Mouse (Mus musculus) stomach, embryonic 16.5 days (tissue): ENCODE results near the gene Snd1. TPM values are rescaled to one million over a fixed set of nuclear protein-coding genes. Genes with fewer than 3 reads are reported as not detected.

Source experiments
- ATAC-seq: fragments of 200-750 bp; cut with Nextera tagmentation; 2 replicates; pipeline ENCODE4 v1.8.0; 2017; ENCODE audit warnings: moderate number of reproducible peaks, moderate TSS enrichment; ENCODE audit not compliant: insufficient read depth, low FRiP score
- H3K27ac ChIP-seq: fragments of 300-500 bp; sonication (generic); 2 replicates; pipeline ENCODE4 v1.5.1; 2014; ENCODE audit warnings: low read length
- H3K27me3 ChIP-seq: fragments of 300-500 bp; sonication (generic); 2 replicates; pipeline ENCODE4 v1.6.1; 2014; ENCODE audit warnings: low read length, control low read depth, mixed read lengths; ENCODE audit not compliant: control insufficient read depth, insufficient read depth
- H3K36me3 ChIP-seq: fragments of 300-500 bp; sonication (generic); 2 replicates; pipeline ENCODE4 v1.6.1; 2014; ENCODE audit warnings: low read length; ENCODE audit not compliant: control insufficient read depth, insufficient read depth
- H3K4me1 ChIP-seq: fragments of 300-500 bp; sonication (generic); 2 replicates; pipeline ENCODE4 v1.6.1; 2014; ENCODE audit warnings: low read length, control low read depth, mixed read lengths; ENCODE audit not compliant: control insufficient read depth, insufficient read depth
- H3K4me2 ChIP-seq: fragments of 300-500 bp; sonication (generic); 2 replicates; pipeline ENCODE4 v1.6.1; 2014; ENCODE audit warnings: low read depth, low read length, mixed read lengths
- H3K4me3 ChIP-seq: fragments of 300-500 bp; sonication (generic); replicated peaks from 2 replicates; pipeline ENCODE4 v1.5.1; 2014; ENCODE audit warnings: mild to moderate bottlenecking, low read length
- H3K9ac ChIP-seq: fragments of 300-500 bp; sonication (generic); 2 replicates; pipeline ENCODE4 v1.6.1; 2014; ENCODE audit warnings: low read length
- H3K9me3 ChIP-seq: fragments of 300-500 bp; sonication (generic); replicated peaks from 2 replicates; pipeline ENCODE4 v1.6.1; 2016; ENCODE audit warnings: low read length, control low read depth; ENCODE audit not compliant: control insufficient read depth
- WGBS: fragments of 180-500 bp; shearing (Covaris S2); extraction: QIAGEN DNeasy Blood & Tissue Kit; methylation state at CpG from one replicate; pipeline ENCODE4 v1.1.7; 2014; 5-methylcytosine and 5-hydroxymethylcytosine counted together
- polyA plus RNA-seq: library from polyadenylated mRNA; unstranded; fragments of >200 nt; fragmentation: Nextera tagmentation; extraction: Ambion mirVana; gene quantifications from 2 replicates; pipeline ENCODE4 v1.2.1, GENCODE M21; 2015

Gene Snd1
- polyA plus RNA-seq, 1 experiment from 2014 or later = 136 TPM

GRCm38 (mm10) chr6:28692659-28693058 is 217.7 kb downstream of the Snd1 start:
- no peak overlapping the region for H3K4me3 ChIP-seq
- no peaks in the 10 kb centered on the region for H3K36me3 ChIP-seq
- H3K4me2 ChIP-seq = no peak overlapping the region
- ATAC-seq = no peak
- H3K27ac ChIP-seq = no peak overlapping the region
- H3K9me3 ChIP-seq = no peaks in the 10 kb centered on the region
- H3K4me1 ChIP-seq = no peaks in the 10 kb centered on the region
- no peak overlapping the region for H3K9ac ChIP-seq
- H3K27me3 ChIP-seq = no peaks in the 10 kb centered on the region

DNA sequence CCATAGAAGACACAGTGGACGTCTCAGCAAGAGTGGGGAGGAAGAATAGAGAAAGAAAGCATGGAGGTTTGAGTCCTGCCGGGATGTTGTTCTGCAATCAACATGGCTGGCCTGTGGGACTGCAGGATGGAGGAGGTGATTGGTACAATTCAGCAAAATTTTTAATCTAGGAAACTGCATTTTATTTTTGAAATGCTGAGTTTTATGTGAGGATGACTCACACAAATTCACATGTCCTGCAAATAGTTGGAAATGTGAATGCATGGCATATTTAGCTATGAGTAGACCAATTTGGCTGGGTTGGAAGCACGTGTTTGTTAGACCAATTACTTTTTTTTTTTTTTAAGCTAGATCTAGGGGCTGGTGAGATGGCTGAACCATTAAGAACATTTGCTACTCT is 222.3 kb downstream of the Snd1 start:
- H3K9me3 ChIP-seq = no peaks in the 10 kb centered on the region
- H3K27ac ChIP-seq = no peak overlapping the region
- H3K27me3 ChIP-seq = no peaks in the 10 kb centered on the region
- H3K9ac ChIP-seq = no peak overlapping the region
- no peak for ATAC-seq
- no peak overlapping the region for H3K4me3 ChIP-seq
- no peaks in the 10 kb centered on the region for H3K4me1 ChIP-seq
- 93% methylated on average over 3 of the region's 3 CpGs for WGBS
- H3K4me2 ChIP-seq = no peak overlapping the region
- H3K36me3 ChIP-seq = no peaks in the 10 kb centered on the region

DNA sequence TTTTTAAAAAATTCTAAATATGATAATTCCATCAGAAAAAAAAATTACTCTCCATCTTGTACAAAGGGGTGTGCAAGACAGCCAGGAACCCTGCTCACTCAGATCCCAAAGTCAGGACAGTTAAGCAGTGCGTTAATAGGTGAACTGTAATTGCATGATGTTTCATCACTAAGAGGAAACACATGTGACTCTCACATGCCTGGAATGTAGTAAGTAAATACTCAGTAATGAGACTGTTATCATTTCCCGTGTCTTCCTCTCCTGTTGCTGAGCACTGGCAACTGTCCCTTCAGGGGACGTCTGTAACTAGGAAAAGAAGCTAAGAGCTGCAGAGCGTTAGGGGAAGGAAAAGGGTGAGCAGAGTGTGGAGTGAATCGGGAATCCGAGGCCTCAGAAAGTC is 229.7 kb downstream of the Snd1 start:
- WGBS = 28% methylated on average over 6 of the region's 6 CpGs
- H3K4me2 ChIP-seq = no peak overlapping the region
- H3K9ac ChIP-seq = no peak overlapping the region
- no peak overlapping the region for H3K27ac ChIP-seq
- H3K4me3 ChIP-seq = no peak overlapping the region
- H3K9me3 ChIP-seq = no peaks in the 10 kb centered on the region
- no peak for ATAC-seq
- no peaks in the 10 kb centered on the region for H3K36me3 ChIP-seq
- no peaks in the 10 kb centered on the region for H3K27me3 ChIP-seq
- H3K4me1 ChIP-seq = peaks cover 27% of the 10 kb centered on the region

- Histone ChIP-seq H3K27me3 (no peaks in the 10 kb centered on the region), H3K4me2 (no peak overlapping the region), H3K9me3 (no peaks in the 10 kb centered on the region), H3K36me3 (no peaks in the 10 kb centered on the region), H3K27ac (peak overlapping the region; percentile 8), H3K4me1 (peaks cover 27% of the 10 kb centered on the region), H3K4me3 (no peak overlapping the region), H3K9ac (no peak overlapping the region)
- 58% methylated on average over 6 of the region's 6 CpGs for WGBS
- ATAC-seq = no peak
These were observed 230.6 kb downstream of the Snd1 start for GRCm38 (mm10) chr6:28705384-28706107.

GRCm38 (mm10) chr6:28706108-28706975 is 231.4 kb downstream of the Snd1 start:
- 48% methylated on average over 8 of the region's 8 CpGs for WGBS
- Histone ChIP-seq H3K27me3 (no peaks in the 10 kb centered on the region), H3K27ac (peak overlapping the region; percentile 36; the same call in 1 of the 2 replicates), H3K9me3 (no peaks in the 10 kb centered on the region), H3K4me1 (peaks cover 27% of the 10 kb centered on the region), H3K36me3 (no peaks in the 10 kb centered on the region), H3K9ac (no peak overlapping the region), H3K4me2 (no peak overlapping the region), H3K4me3 (no peak overlapping the region)
- no peak for ATAC-seq

DNA sequence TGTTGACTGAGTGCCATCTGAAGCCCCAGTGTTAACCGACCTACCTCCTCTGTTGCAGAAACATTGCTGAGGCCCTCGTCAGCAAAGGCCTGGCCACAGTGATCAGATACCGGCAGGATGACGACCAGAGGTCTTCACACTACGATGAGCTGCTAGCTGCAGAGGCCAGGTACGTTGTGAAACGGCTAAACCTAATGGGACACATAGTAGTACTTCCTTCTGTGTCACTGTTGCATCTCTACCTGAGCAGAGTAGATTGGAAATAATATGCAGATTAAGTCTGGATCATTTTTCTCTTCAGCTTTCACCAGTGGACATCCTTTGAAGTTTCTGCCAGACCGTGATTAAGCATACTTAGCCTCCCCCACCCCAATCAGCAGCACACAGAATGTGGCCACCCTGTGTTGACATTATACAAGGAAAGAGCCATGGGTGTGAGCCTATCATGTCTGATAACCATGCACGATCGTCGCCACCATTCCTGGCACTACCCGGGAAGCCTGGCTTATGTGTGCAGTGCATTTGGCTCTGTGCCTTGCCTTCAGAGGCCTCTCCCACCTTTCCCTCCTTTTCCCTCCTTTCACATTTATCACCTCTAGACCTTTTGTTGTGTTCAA is 232.1 kb downstream of the Snd1 start:
- Histone ChIP-seq H3K4me3 (no peak overlapping the region), H3K9ac (no peak overlapping the region), H3K4me1 (peaks cover 27% of the 10 kb centered on the region), H3K4me2 (no peak overlapping the region), H3K27ac (peak overlapping the region; percentile 36; the same call in 1 of the 2 replicates), H3K27me3 (no peaks in the 10 kb centered on the region), H3K36me3 (no peaks in the 10 kb centered on the region), H3K9me3 (no peaks in the 10 kb centered on the region)
- WGBS = 38% methylated on average over 12 of the region's 12 CpGs
- peak; percentile 82 for ATAC-seq

DNA sequence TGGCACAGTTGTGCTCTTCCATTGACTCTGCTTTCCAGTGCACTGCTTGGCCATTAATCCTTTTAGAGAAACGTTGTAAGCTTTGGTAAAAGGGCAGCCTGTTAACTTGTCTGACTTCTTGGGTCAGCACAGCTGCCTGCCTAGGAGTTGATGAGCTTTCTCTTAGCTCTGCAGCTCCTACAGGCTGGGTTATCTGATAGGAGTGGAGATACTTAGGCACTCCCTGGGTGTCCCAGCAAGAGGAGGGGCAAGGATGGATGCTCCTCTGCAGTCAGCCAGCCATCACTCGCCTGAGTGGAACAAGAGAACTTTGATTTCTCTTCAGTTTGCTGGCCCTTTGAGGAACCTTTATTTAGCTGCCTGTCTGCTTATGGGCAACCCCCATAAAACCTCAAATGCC is 235.1 kb downstream of the Snd1 start:
- WGBS = 28% methylated on average over 2 of the region's 2 CpGs
- Histone ChIP-seq H3K4me3 (no peak overlapping the region), H3K36me3 (no peaks in the 10 kb centered on the region; the same call in 1 of the 2 replicates), H3K9me3 (no peaks in the 10 kb centered on the region), H3K9ac (no peak overlapping the region), H3K27ac (no peak overlapping the region), H3K4me2 (no peak overlapping the region), H3K4me1 (peaks cover 22% of the 10 kb centered on the region), H3K27me3 (no peaks in the 10 kb centered on the region)
- ATAC-seq = no peak

DNA sequence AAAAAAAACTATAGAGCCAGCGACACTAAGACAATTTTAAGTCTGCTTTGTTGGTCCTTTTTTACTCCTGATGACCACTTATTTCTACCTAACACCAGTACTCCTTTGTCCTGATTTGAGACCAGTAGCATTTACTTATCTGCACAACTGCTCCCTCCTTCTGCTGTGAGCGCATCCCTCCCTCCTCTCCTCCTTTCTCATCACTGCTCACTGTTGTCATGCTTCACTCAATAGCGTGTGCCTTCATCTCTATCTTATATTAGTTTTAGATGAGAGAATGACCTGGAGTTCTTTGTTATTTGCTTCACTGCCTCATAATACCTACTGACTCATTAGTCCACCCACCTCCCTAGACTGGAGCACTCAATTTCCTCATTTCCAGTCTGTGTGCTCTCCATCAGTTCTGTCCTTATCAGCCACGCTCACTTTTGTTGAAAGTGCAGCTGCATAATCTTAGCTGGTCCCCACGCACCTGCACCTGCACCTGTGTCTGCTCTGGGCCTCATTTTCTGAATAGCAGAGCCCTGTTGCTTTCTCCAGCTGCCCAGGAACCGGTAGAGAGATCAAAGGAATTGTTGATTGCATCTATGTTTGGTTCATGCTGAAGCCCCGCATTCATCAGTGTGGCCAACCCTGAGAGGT is 242.4 kb downstream of the Snd1 start:
- H3K27ac ChIP-seq = no peak overlapping the region
- ATAC-seq = peak; percentile 92
- no peaks in the 10 kb centered on the region for H3K9me3 ChIP-seq
- H3K9ac ChIP-seq = no peak overlapping the region
- no peak overlapping the region for H3K4me2 ChIP-seq
- peaks cover 8% of the 10 kb centered on the region; the same call in 1 of the 2 replicates for H3K4me1 ChIP-seq
- WGBS = 44% methylated on average over 7 of the region's 7 CpGs
- no peaks in the 10 kb centered on the region; the same call in 1 of the 2 replicates for H3K36me3 ChIP-seq
- no peak overlapping the region for H3K4me3 ChIP-seq
- no peaks in the 10 kb centered on the region for H3K27me3 ChIP-seq
